Mouse (Mus musculus): Measurements from ENCODE around the gene Rps21. TPM values are rescaled to one million over a fixed set of nuclear protein-coding genes. Genes with fewer than 3 reads are reported as not detected.
A peak's percentile ranks its signal among the peaks of the same experiment; 100 is the strongest.

The Rps21 gene
- polyA plus RNA-seq, 1 experiment = 1,119 TPM

- Histone ChIP-seq H3K4me1 (ENCODE audit: control insufficient read depth, insufficient read depth, low read length) (peaks cover 28% of the 10 kb centered on the region), H3K27ac (ENCODE audit: insufficient read depth, low read depth, low read length) (no peak within 1 kb of the TSS), H3K4me3 (ENCODE audit: insufficient read depth, low read depth, low read length) (peak within 1 kb of the TSS; percentile 78)
- 3% methylated on average over 37 of the region's 37 CpGs for WGBS
- TF ChIP-seq POLR2A (IDR thresholded peaks at IDR 0.05; ENCODE audit: insufficient read depth, low read depth, low read length) = no peak
- TF ChIP-seq CTCF (IDR thresholded peaks at IDR 0.05; ENCODE audit: insufficient read depth, low read depth, low read length) = no peak
These were observed 31.3 kb upstream of the Rps21 start, which contains the start of gene Lama5 for GRCm38 (mm10) chr2:180225762-180226378. Gene Lama5 (minus strand): TSS chr2:180225859.

- TF ChIP-seq CTCF (IDR thresholded peaks at IDR 0.05; ENCODE audit: insufficient read depth, low read depth, low read length) = peak; percentile 68
- TF ChIP-seq POLR2A (IDR thresholded peaks at IDR 0.05; ENCODE audit: insufficient read depth, low read depth, low read length) = no peak
- 7% methylated on average over 21 of the region's 21 CpGs for WGBS
- Histone ChIP-seq H3K4me1 (ENCODE audit: control insufficient read depth, insufficient read depth, low read length) (peaks cover 28% of the 10 kb centered on the region), H3K27ac (ENCODE audit: insufficient read depth, low read depth, low read length) (no peak overlapping the region), H3K4me3 (ENCODE audit: insufficient read depth, low read depth, low read length) (0 out of 2 replicates have a peak overlapping the region, but pooled peaks have one; percentile 9)
These were observed 29.7 kb upstream of the Rps21 start for GRCm38 (mm10) chr2:180227262-180228059.

GRCm38 (mm10) chr2:180228060-180228458 lies 29.1 kb upstream of the Rps21 start:
- Histone ChIP-seq H3K4me3 (ENCODE audit: insufficient read depth, low read depth, low read length) (no peak overlapping the region), H3K27ac (ENCODE audit: insufficient read depth, low read depth, low read length) (no peak overlapping the region), H3K4me1 (ENCODE audit: control insufficient read depth, insufficient read depth, low read length) (peaks cover 25% of the 10 kb centered on the region)
- TF ChIP-seq CTCF (IDR thresholded peaks at IDR 0.05; ENCODE audit: insufficient read depth, low read depth, low read length) (no peak), POLR2A (IDR thresholded peaks at IDR 0.05; ENCODE audit: insufficient read depth, low read depth, low read length) (no peak)
- 69% methylated on average over 6 of the region's 6 CpGs for WGBS

GRCm38 (mm10) chr2:180228592-180228991 lies 28.6 kb upstream of the Rps21 start:
- Histone ChIP-seq H3K4me1 (ENCODE audit: control insufficient read depth, insufficient read depth, low read length) (peaks cover 25% of the 10 kb centered on the region), H3K27ac (ENCODE audit: insufficient read depth, low read depth, low read length) (no peak overlapping the region), H3K4me3 (ENCODE audit: insufficient read depth, low read depth, low read length) (no peak overlapping the region)
- no peak for TF ChIP-seq POLR2A (IDR thresholded peaks at IDR 0.05; ENCODE audit: insufficient read depth, low read depth, low read length)
- no peak for TF ChIP-seq CTCF (IDR thresholded peaks at IDR 0.05; ENCODE audit: insufficient read depth, low read depth, low read length)
- 77% methylated on average over 7 of the region's 7 CpGs for WGBS

- WGBS = 81% methylated on average over 3 of the region's 3 CpGs
These were observed 28.0 kb upstream of the Rps21 start for GRCm38 (mm10) chr2:180229129-180229528.

GRCm38 (mm10) chr2:180230482-180230881 lies 26.7 kb upstream of the Rps21 start:
- no peak for TF ChIP-seq POLR2A (IDR thresholded peaks at IDR 0.05; ENCODE audit: insufficient read depth, low read depth, low read length)
- TF ChIP-seq CTCF (IDR thresholded peaks at IDR 0.05; ENCODE audit: insufficient read depth, low read depth, low read length) = no peak
- 76% methylated on average over 4 of the region's 4 CpGs for WGBS
- Histone ChIP-seq H3K4me3 (ENCODE audit: insufficient read depth, low read depth, low read length) (no peak overlapping the region), H3K27ac (ENCODE audit: insufficient read depth, low read depth, low read length) (no peak overlapping the region), H3K4me1 (ENCODE audit: control insufficient read depth, insufficient read depth, low read length) (peaks cover 16% of the 10 kb centered on the region)

More at GRCm38 (mm10) chr2:180229129-180229528, 28.0 kb upstream of the Rps21 start:
- Histone ChIP-seq H3K4me1 (ENCODE audit: control insufficient read depth, insufficient read depth, low read length) (peaks cover 25% of the 10 kb centered on the region), H3K4me3 (ENCODE audit: insufficient read depth, low read depth, low read length) (no peak overlapping the region), H3K27ac (ENCODE audit: insufficient read depth, low read depth, low read length) (no peak overlapping the region)
- no peak for TF ChIP-seq CTCF (IDR thresholded peaks at IDR 0.05; ENCODE audit: insufficient read depth, low read depth, low read length)
- no peak for TF ChIP-seq POLR2A (IDR thresholded peaks at IDR 0.05; ENCODE audit: insufficient read depth, low read depth, low read length)

- H3K4me1 ChIP-seq (ENCODE audit: control insufficient read depth, insufficient read depth, low read length) = no peaks in the 10 kb centered on the region
- no peak for TF ChIP-seq CTCF (IDR thresholded peaks at IDR 0.05; ENCODE audit: insufficient read depth, low read depth, low read length)
- TF ChIP-seq POLR2A (IDR thresholded peaks at IDR 0.05; ENCODE audit: insufficient read depth, low read depth, low read length) = no peak
- no peak overlapping the region for H3K4me3 ChIP-seq (ENCODE audit: insufficient read depth, low read depth, low read length)
- no peak overlapping the region for H3K27ac ChIP-seq (ENCODE audit: insufficient read depth, low read depth, low read length)
- WGBS = 86% methylated on average over 7 of the region's 7 CpGs
These were observed 23.9 kb upstream of the Rps21 start for GRCm38 (mm10) chr2:180233101-180233904.

- Histone ChIP-seq H3K4me1 (ENCODE audit: control insufficient read depth, insufficient read depth, low read length) (no peaks in the 10 kb centered on the region), H3K4me3 (ENCODE audit: insufficient read depth, low read depth, low read length) (no peak overlapping the region), H3K27ac (ENCODE audit: insufficient read depth, low read depth, low read length) (no peak overlapping the region)
- TF ChIP-seq CTCF (IDR thresholded peaks at IDR 0.05; ENCODE audit: insufficient read depth, low read depth, low read length) = no peak
- no peak for TF ChIP-seq POLR2A (IDR thresholded peaks at IDR 0.05; ENCODE audit: insufficient read depth, low read depth, low read length)
- 93% methylated on average over 8 of the region's 8 CpGs for WGBS
These were observed 22.8 kb upstream of the Rps21 start for GRCm38 (mm10) chr2:180234353-180234752.
